ENCODE assay signal across 23 mouse cellular contexts in the genomic region with DNA sequence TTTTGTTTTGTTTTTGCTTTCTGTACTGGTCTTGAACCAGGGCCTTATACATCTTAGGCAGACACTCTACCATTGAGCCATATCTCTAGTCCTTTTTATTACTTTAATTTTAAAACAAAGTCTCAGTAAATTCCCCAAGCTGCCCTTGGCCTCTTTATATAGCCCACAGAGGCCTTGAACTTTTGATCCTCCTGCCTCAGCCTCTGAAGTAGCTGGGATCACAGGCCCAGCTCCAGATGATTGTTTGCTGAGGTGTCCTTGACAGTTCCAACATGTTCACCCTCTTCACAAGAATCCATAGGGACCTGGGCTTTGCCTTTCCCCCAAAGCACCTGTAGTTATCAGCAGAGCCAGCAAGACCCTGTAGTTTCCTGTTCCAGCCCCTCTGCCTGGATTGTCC. TPM values are rescaled to one million over a fixed set of nuclear protein-coding genes. Genes with fewer than 3 reads are reported as not detected.
"Had no signal": no experiment of that assay in that cellular context is flagged by ENCODE, and none has a peak within 500 bp of the region (broad histone marks: within the 10 kb centered on the region; RNA-seq: fewer than 3 reads in every experiment).

No protein-coding gene starts in this region.

- H3K4me1 ChIP-seq: hindbrain, embryonic 15.5 days; liver, embryonic 12.5 days had no signal

- DNase-seq: gastrocnemius, postnatal 10 days; gastrocnemius, postnatal 36 days; heart, adult 11 months; heart, adult 2 months; heart, postnatal 14 days; heart, postnatal 36 days; kidney, adult 11 months; kidney, adult 8-10 months; kidney, postnatal 10 days; kidney, postnatal 25 days; layer of hippocampus, adult 9-11 months; layer of hippocampus, postnatal 36 days; left cerebral cortex, postnatal 4 days had no signal

- H3K27ac ChIP-seq: heart, embryonic 13.5 days; heart, embryonic 15.5 days; hindbrain, embryonic 13.5 days; hindbrain, embryonic 15.5 days; hindbrain, postnatal 0 days; limb, embryonic 13.5 days; limb, embryonic 15.5 days; liver, embryonic 12.5 days; liver, embryonic 14.5 days had no signal

- H3K4me3 ChIP-seq: heart, adult 2 months; heart, embryonic 13.5 days; heart, embryonic 15.5 days; hindbrain, embryonic 13.5 days; hindbrain, embryonic 15.5 days; limb, embryonic 13.5 days; limb, embryonic 15.5 days; liver, embryonic 12.5 days had no signal

RNA-seq across cellular contexts. Expression of a gene that starts 34.5 kb away (rescaled TPM):
- total RNA-seq: hematopoietic stem cell, adult 5-6 weeks had no signal
